10 mouse cellular contexts compared by ENCODE assay signal in the genomic region with DNA sequence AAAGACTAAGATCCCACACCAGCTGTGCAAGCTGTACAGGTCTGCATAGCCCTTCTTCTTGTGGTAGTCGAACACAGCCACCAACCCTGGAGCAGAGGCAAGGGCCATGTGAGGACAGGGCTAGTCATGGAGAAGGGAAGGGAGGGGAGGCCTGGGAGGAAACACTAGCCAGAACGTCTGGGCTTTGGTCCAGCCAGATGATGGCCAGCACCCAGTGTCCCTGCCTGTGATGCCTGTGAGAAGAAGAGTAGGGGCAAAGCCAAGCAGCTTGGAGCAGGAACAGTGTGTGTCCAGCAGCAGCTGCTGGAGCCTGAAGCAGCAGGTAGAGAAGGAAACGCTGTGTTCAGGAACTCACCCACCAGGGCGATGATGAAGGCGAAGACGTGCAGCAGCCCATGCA. TPM values are rescaled to one million over a fixed set of nuclear protein-coding genes. Genes with fewer than 3 reads are reported as not detected.
DNase-seq lines count a peak whose midpoint lies in the region.
"Had no signal": no experiment of that assay in that cellular context is flagged by ENCODE, and none has a peak within 500 bp of the region (broad histone marks: within the 10 kb centered on the region; RNA-seq: fewer than 3 reads in every experiment).

No protein-coding gene starts in this region.

- peak; percentile 42 to 62 for DNase-seq in frontal cortex, postnatal 10 days (ENCODE audit: low spot score in 2 of 2)
- DNase-seq in frontal cortex, postnatal 25 days (ENCODE audit: low spot score in 2 of 2) = no peak
- DNase-seq in urinary bladder, postnatal 14 days (ENCODE audit: low spot score) = peak; percentile 77
- no peak for DNase-seq in urinary bladder, postnatal 25 days (ENCODE audit: low spot score)
- DNase-seq in heart, postnatal 4 days = peak; percentile 76
- no peak for DNase-seq in embryo, embryonic 9.5 days (ENCODE audit: extremely low spot score)
- no peak for DNase-seq in spleen, postnatal 4 days (ENCODE audit: low spot score in 2 of 2)
- DNase-seq in neural tube, embryonic 10.5 days (ENCODE audit: extremely low spot score, low spot score) = no peak

RNA-seq across cellular contexts. Expression of a gene that starts 16.9 kb away (rescaled TPM):
- 1 to 10 TPM; 6.0 to 6.4 TPM for total RNA-seq in heart, postnatal 4 days (2021)
- total RNA-seq: neutrophil, adult 5-6 weeks had no signal

RNA-seq across cellular contexts. Expression of a gene that starts 31.5 kb away (rescaled TPM):
- total RNA-seq in heart, postnatal 4 days (2021) = 10 to 100 TPM; 15.5 to 17.7 TPM

RNA-seq across cellular contexts. Expression of a gene that starts 58.3 kb away (rescaled TPM):
- total RNA-seq in heart, postnatal 4 days (2021) = not detected
- total RNA-seq: hematopoietic stem cell, adult 5-6 weeks; neutrophil, adult 5-6 weeks had no signal

Comparison
In these comparisons a context has a peak if more than half of its experiments do, and no peak if none do; other contexts are left out.
1. DNase-seq: peak in frontal cortex, postnatal 10 days (2 of 2), urinary bladder, postnatal 14 days (single experiment) and heart, postnatal 4 days (single experiment); none in frontal cortex, postnatal 25 days (0 of 2), urinary bladder, postnatal 25 days (single experiment), embryo, embryonic 9.5 days (single experiment), spleen, postnatal 4 days (0 of 2) and neural tube, embryonic 10.5 days (single experiment).